Mouse (Mus musculus) WW6 (cell line): ENCODE data around the gene Parva.

Experiments used
- DNase-seq: peaks from one replicate; pipeline ENCODE4 v3.0.0-alpha.2; 2013; ENCODE audit warnings: low read depth, low spot score

Gene Parva

GRCm38 (mm10) chr7:112600163-112600562, 172.9 kb downstream of the Parva start:
- DNase-seq = no peak

- DNase-seq = no peak
Observed at GRCm38 (mm10) chr7:112602966-112603365, 175.7 kb downstream of the Parva start.

- DNase-seq = no peak
Observed at GRCm38 (mm10) chr7:112603496-112604170, 176.3 kb downstream of the Parva start.

GRCm38 (mm10) chr7:112604209-112604608, 176.9 kb downstream of the Parva start:
- no peak for DNase-seq

- DNase-seq = no peak
Observed at GRCm38 (mm10) chr7:112614046-112614790, 186.9 kb downstream of the Parva start.

GRCm38 (mm10) chr7:112614791-112615668, 187.7 kb downstream of the Parva start:
- DNase-seq = no peak

GRCm38 (mm10) chr7:112620322-112621179, 193.2 kb downstream of the Parva start:
- no peak for DNase-seq

- no peak for DNase-seq
Observed at GRCm38 (mm10) chr7:112627481-112627880, 200.2 kb downstream of the Parva start.

- DNase-seq = no peak
Observed at GRCm38 (mm10) chr7:112634505-112635213, 207.4 kb downstream of the Parva start.

- no peak for DNase-seq
Observed at GRCm38 (mm10) chr7:112635936-112636335, 208.6 kb downstream of the Parva start.
